Mouse (Mus musculus): ENCODE measurements at regions not wholly inside any gene's neighbourhood (a gene's known extent, or its start where the extent isn't known, plus 50 kb on each side); places are given as distances from the start of the nearest gene placed in this dataset.

DNA sequence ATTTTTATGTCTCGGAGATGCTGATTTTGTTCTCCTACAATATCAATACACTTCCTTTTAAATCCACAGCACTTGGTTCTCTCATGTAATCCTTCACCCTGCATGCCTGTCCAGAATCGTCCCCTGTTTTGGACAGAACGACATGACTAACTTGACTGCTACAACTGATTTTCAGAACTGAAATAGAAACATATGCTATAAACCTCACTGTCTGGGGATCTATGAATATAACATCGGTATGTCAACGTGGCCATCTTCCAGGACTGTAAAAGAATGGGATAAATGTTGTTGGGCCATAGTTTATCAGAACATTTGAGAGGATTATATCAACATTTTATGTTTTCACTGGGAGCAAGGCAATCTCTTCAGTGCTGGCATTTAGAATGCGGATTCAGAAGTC is 795.2 kb upstream of the Pou3f3 start:
- no peak for TF ChIP-seq CTCF (IDR thresholded peaks at IDR 0.05; ENCODE audit: low read depth)
- no peak for TF ChIP-seq EP300 (IDR thresholded peaks at IDR 0.05; ENCODE audit: low read depth)

Measured in liver, postnatal 0 days (tissue).